Mouse (Mus musculus) limb, embryonic 14.5 days (tissue): ENCODE measurements around the gene Ostm1. TPM values are rescaled to one million over a fixed set of nuclear protein-coding genes. Genes with fewer than 3 reads are reported as not detected.

Experiments
- ATAC-seq: fragments of 200-750 bp; cut with Nextera tagmentation; 2 replicates; pipeline ENCODE4 v1.8.0; 2017; ENCODE audit warnings: low read depth, moderate number of reproducible peaks, moderate TSS enrichment; ENCODE audit not compliant: low FRiP score
- DNase-seq: peaks from one replicate; pipeline ENCODE4 v3.0.0-alpha.2; 2015; ENCODE audit warnings: low spot score
- H3K27ac ChIP-seq: fragments of 300-500 bp; sonication (generic); replicated peaks from 2 replicates; pipeline ENCODE4 v1.5.1; 2014; ENCODE audit warnings: low read depth, mild to moderate bottlenecking, low read length, moderate library complexity, mixed read lengths
- H3K27me3 ChIP-seq: fragments of 300-500 bp; sonication (generic); 2 replicates; pipeline ENCODE4 v1.6.1; 2014; ENCODE audit warnings: low read length, mixed read lengths; ENCODE audit not compliant: control insufficient read depth, insufficient read depth
- H3K36me3 ChIP-seq: fragments of 300-500 bp; sonication (generic); 2 replicates; pipeline ENCODE4 v1.6.1; 2014; ENCODE audit warnings: mild to moderate bottlenecking, low read length, moderate library complexity, mixed read lengths; ENCODE audit not compliant: control insufficient read depth, insufficient read depth
- H3K4me1 ChIP-seq: fragments of 300-500 bp; sonication (generic); 2 replicates; pipeline ENCODE4 v1.6.1; 2014; ENCODE audit warnings: antibody characterized with exemption, low read length, mixed read lengths; ENCODE audit not compliant: control insufficient read depth, insufficient read depth
- H3K4me2 ChIP-seq: fragments of 300-500 bp; sonication (generic); replicated peaks from 2 replicates; pipeline ENCODE4 v1.6.1; 2014; ENCODE audit warnings: low read depth, mild to moderate bottlenecking, low read length, moderate library complexity; ENCODE audit not compliant: severe bottlenecking
- H3K4me3 ChIP-seq: fragments of 300-500 bp; sonication (generic); replicated peaks from 2 replicates; pipeline ENCODE4 v1.5.1; 2014; ENCODE audit warnings: low read length
- H3K9ac ChIP-seq: fragments of 300-500 bp; sonication (generic); 2 replicates; pipeline ENCODE4 v1.6.1; 2014; ENCODE audit warnings: mild to moderate bottlenecking, low read depth, low read length, moderate library complexity; ENCODE audit not compliant: severe bottlenecking
- H3K9me3 ChIP-seq: fragments of 300-500 bp; sonication (generic); 2 replicates; pipeline ENCODE4 v1.6.1; 2016; ENCODE audit warnings: low read length; ENCODE audit not compliant: control insufficient read depth
- POLR2A ChIP-seq: fragments of 200-500 bp; IDR thresholded peaks from 2 replicates; pipeline ENCODE4 v1.8.0; 2012; ENCODE audit warnings: inconsistent platforms, mild to moderate bottlenecking, moderate library complexity, borderline replicate concordance; ENCODE audit not compliant: insufficient read depth, insufficient read length; ENCODE audit errors: extremely low read depth
- WGBS: fragments of 180-500 bp; shearing (Covaris S2); extraction: QIAGEN DNeasy Blood & Tissue Kit; methylation state at CpG from one replicate; pipeline ENCODE4 v1.1.7; 2014; 5-methylcytosine and 5-hydroxymethylcytosine counted together
- polyA plus RNA-seq, 2 experiments: library from polyadenylated mRNA; depleted of rRNA in 1 of 2; stranded (reverse) in 1 of 2; unstranded in 1 of 2; fragments of >200 nt; fragmentation: Nextera tagmentation in 1 of 2; extraction: Ambion mirVana in 1 of 2; gene quantifications; 2 replicates each; pipeline versions ENCODE4 v1.2.1 to v1.2.3; 2012 to 2014

Gene Ostm1
- polyA plus RNA-seq (2012; rRNA removed) (6.9 and 7.9 TPM in 2 replicates), polyA plus RNA-seq (2014; fragmentation: Nextera tagmentation; extraction: Ambion mirVana) (12.0 and 12.1 TPM in 2 replicates)

- Histone ChIP-seq H3K4me3 (peak within 1 kb of the TSS; percentile 23), H3K9me3 (no peaks in the 10 kb centered on the region), H3K27ac (no peak within 1 kb of the TSS), H3K27me3 (peaks cover 98% of the 10 kb centered on the region), H3K9ac (no peak within 1 kb of the TSS), H3K4me1 (peaks cover 5% of the 10 kb centered on the region; the same call in 1 of the 2 replicates), H3K4me2 (peak within 1 kb of the TSS; percentile 37), H3K36me3 (no peaks in the 10 kb centered on the region)
- no peak for TF ChIP-seq POLR2A
- DNase-seq (no peak), ATAC-seq (no peak)
- under 1% methylated on average over 43 of the region's 43 CpGs for WGBS
Measured at GRCm38 (mm10) chr10:42583157-42583872, at the start of gene Ostm1, which contains the start of gene Nr2e1. Gene Ostm1, plus strand, starts transcription at chr10:42583822. Gene Nr2e1, minus strand, starts transcription at chr10:42583632.

GRCm38 (mm10) chr10:42533836-42534453 is 49.7 kb upstream of the Ostm1 start:
- Histone ChIP-seq H3K9me3 (no peaks in the 10 kb centered on the region), H3K9ac (no peak overlapping the region), H3K4me2 (no peak overlapping the region), H3K27ac (no peak overlapping the region), H3K36me3 (peaks cover 65% of the 10 kb centered on the region), H3K4me1 (no peaks in the 10 kb centered on the region), H3K4me3 (no peak overlapping the region), H3K27me3 (no peaks in the 10 kb centered on the region)
- ATAC-seq, result no peak
- WGBS, result 91% methylated on average over 11 of the region's 11 CpGs
- no peak for DNase-seq
- no peak for TF ChIP-seq POLR2A

GRCm38 (mm10) chr10:42537571-42538316 is 45.9 kb upstream of the Ostm1 start:
- Histone ChIP-seq H3K9ac (no peak overlapping the region), H3K9me3 (no peaks in the 10 kb centered on the region), H3K27me3 (no peaks in the 10 kb centered on the region; the same call in 1 of the 2 replicates), H3K27ac (no peak overlapping the region), H3K4me1 (no peaks in the 10 kb centered on the region), H3K4me2 (no peak overlapping the region), H3K36me3 (peaks cover 39% of the 10 kb centered on the region), H3K4me3 (no peak overlapping the region)
- TF ChIP-seq POLR2A, result no peak
- no peak for ATAC-seq
- no peak for DNase-seq
- 87% methylated on average over 9 of the region's 9 CpGs for WGBS

GRCm38 (mm10) chr10:42545707-42546503 is 37.7 kb upstream of the Ostm1 start:
- no peak overlapping the region for H3K4me2 ChIP-seq
- no peak overlapping the region for H3K27ac ChIP-seq
- no peaks in the 10 kb centered on the region for H3K36me3 ChIP-seq
- ATAC-seq, result no peak
- H3K4me1 ChIP-seq, result no peaks in the 10 kb centered on the region
- H3K4me3 ChIP-seq, result no peak overlapping the region
- H3K9ac ChIP-seq, result no peak overlapping the region
- H3K27me3 ChIP-seq, result no peaks in the 10 kb centered on the region
- DNase-seq, result no peak
- no peaks in the 10 kb centered on the region for H3K9me3 ChIP-seq
- no peak for TF ChIP-seq POLR2A
- WGBS, result 83% methylated on average over 6 of the region's 6 CpGs
